Mouse (Mus musculus): ENCODE data around the gene Rhd.
"Not testable (repeated sequence)": the region's sequence is repeated elsewhere in the genome, so short reads cannot be mapped to it uniquely, and the experiment has no call there.

Gene Rhd

DNA sequence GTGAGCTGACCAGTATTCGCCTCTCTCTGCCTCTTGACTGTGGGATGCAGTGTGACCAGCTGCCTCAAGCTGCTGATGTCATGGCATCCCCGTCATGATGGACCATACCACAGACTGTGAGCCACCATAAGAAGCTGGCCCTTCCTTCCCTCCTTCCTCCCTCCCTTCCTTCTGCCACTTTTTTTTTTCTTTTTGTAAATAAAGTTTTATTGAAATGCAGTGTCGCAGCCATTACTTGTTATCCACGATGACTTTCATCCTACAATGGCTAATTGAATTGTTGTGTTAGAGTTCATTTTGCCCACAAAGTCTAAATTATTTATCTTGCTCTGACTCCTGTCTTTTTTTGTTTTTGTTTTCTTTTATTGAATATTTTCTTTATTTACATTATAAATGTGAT, 5.8 kb upstream of the Rhd start:
- no peak for DNase-seq

- peak; percentile 62 for DNase-seq
Measured at GRCm38 (mm10) chr4:134861884-134862283, 2.5 kb upstream of the Rhd start.

DNA sequence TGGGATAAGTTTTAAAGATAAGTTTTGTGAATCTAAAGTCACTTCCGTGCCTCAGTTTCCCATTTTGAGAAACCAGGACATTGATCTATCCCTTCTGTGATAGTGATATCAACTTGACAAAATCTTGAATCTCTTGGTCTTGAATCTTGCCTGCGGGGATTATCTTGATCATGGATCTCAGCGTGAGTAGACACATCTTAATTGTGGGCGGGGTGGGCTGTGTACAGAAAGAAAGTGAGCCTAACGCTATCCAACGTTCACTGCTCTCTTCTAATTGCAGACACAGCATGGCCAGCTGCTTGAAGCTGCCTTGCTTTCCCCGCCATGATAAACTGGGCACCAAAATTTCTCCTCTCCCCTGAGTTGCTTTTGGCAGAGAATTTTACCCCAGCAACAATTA, 1.3 kb upstream of the Rhd start:
- DNase-seq = no peak

- DNase-seq = no peak
Measured at GRCm38 (mm10) chr4:134865340-134865739, 1.0 kb downstream of the Rhd start.

DNA sequence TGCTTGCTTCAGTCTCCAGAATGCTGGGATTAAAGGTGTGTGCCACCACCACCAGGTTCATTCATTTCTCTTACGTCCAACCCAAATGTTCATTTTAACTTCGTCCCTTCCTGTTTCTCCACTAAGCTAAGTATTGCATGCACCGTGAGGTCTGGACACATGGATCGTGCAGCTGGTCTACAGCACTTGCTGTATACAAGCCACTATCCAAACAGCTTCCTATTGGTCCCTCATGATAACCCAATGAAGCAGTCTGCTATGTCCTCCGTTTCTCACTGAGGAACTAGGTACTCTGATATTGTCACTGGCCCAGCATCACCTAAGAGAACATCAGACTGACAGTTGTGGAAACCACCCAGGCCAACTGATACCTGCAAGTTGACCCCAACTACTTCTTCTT, 1.5 kb downstream of the Rhd start:
- no peak for DNase-seq

GRCm38 (mm10) chr4:134867213-134867612, 2.9 kb downstream of the Rhd start:
- DNase-seq = no peak

- no peak for DNase-seq
Measured at GRCm38 (mm10) chr4:134867661-134868060, 3.3 kb downstream of the Rhd start.

DNA sequence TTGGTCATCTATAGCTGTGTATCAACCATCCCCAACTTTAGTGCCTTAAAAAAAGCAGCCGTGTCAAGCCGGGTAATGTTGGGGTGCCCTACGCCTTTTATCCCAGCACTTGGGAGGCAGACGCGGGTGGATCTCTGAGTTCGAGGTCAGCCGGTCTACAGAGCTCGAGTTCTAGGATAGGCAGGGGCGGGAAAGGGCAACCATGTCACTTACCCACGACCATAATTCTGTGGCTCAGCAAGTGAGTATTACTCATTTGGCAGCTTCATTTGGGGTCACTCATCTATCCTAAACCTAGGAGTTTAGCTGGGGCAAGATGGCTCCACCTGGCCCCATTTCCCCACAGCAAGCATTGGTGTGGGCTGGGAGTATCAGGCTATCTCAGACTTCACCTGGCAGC, 3.7 kb downstream of the Rhd start:
- DNase-seq = no peak

- DNase-seq = no peak
Measured at GRCm38 (mm10) chr4:134868490-134868889, 4.2 kb downstream of the Rhd start.

DNA sequence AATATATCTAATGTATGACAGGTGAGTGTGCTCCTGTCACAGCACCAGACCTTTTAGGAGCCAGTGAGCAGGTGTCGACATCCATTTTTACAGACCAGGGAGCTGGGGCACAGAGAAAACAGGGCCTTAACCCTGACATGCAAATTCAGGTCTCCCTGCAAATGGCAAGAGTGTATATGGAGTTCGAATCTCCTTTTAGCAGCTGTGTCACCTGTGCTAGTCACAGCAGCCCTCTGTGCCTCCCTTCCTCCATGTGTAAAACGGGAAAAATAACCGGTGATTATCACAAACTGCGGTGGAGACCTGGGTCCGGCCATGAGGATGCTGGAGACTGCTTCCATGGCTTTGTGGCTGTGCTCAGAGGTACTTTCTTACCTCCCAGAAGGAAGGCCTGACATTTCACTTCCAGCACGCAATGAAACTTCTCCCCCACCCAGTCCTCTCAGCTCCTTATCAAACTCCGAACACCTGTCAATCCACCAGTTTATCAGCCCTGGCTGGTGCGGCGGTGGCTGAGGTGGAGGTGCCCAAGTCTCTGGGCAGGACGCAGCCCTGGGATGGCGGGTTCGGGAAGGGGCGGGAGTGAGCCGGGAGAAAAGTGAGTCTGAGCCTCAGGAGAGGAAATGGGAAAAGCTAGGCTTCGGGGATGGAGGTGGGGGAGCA, 4.9 kb downstream of the Rhd start:
- DNase-seq = no peak

- no peak for DNase-seq
Measured at GRCm38 (mm10) chr4:134869815-134870375, 5.6 kb downstream of the Rhd start.

- DNase-seq = no peak
Measured at GRCm38 (mm10) chr4:134871477-134871876, 7.1 kb downstream of the Rhd start.

DNA sequence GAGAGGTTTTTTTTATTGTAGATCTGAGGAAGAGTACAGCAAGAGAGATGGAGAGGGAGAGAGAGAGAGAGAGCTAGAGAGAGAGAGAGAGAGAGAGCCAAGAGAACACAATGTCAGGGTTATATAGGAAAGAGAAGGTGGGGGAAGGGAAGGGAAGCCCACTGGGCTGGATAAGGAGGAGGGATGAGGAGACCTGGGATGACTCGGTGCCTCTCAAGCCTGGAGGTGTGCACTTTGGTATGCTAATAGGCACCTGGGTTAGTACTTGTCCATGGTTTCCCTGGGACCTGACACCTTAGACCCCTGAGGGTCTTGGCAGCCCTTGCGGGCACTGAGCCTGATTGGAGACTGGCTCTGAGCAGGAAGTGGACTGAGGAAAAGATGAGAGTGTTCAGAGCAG, 7.6 kb downstream of the Rhd start:
- no peak for DNase-seq

DNA sequence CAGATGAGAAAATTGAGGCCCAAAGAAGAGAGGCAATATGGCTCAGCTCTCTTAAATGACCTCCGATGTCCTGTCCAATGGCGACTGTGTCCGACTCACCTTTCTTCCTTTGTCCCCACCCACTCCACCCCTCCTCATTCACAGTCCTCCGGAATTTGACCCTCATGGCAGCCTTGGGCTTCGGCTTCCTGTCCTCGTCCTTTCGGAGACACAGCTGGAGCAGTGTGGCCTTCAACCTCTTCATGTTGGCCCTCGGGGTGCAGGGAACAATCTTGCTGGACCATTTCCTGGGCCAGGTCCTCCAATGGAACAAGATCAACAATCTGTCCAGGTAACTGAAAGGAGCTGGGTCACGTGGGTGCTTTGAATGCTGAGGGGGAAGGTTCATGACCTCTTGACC, 11.8 kb downstream of the Rhd start:
- DNase-seq = no peak

GRCm38 (mm10) chr4:134879410-134879981, 15.2 kb downstream of the Rhd start:
- peak; percentile 86 for DNase-seq

GRCm38 (mm10) chr4:134880041-134880440, 15.7 kb downstream of the Rhd start:
- DNase-seq = no peak

GRCm38 (mm10) chr4:134883266-134883665, 18.9 kb downstream of the Rhd start:
- peak; percentile 33 for DNase-seq

- no peak for DNase-seq
Measured at GRCm38 (mm10) chr4:134883808-134884207, 19.5 kb downstream of the Rhd start.

- no peak for DNase-seq
Measured at GRCm38 (mm10) chr4:134884364-134884763, 20.0 kb downstream of the Rhd start.

DNA sequence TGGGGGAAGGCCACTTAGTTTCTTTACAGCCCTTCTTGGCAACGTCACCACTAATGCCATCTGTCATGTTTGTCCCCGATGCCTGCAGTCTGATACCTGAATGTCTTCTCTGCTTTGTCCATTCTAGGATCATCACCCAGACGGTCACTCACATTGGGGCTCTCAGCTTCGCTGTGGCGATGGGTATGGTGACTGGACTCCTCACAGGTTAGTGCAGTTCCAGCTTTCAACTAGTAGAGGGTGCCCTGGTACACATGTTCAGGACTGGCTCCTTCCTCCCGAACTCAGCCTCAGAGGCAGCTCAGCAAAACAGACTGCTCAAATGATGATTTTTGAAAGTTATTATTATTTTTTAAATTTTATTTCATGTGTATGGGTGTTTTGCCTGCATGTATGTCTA, 27.8 kb downstream of the Rhd start:
- peak; percentile 68 for DNase-seq

DNA sequence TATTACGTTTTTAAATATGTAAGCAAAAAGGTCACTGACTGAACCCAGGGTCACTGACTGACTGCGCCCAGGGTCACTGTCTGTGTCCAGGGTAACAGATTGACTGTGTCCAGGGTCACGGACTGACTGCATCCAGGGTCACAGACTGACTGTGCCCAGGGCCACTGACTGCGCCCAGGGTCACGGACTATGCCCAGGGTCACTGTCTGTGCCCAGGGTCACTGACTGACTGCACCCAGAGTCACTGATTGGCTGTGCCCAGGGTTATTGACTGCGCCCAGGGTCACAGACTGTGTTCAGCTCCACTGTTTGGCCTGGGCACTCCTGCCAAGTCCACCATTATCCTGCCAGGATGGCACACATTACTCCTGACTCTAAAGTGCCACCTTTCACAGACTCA, 32.9 kb downstream of the Rhd start:
- no peak for DNase-seq

GRCm38 (mm10) chr4:134901126-134901525, 36.8 kb downstream of the Rhd start:
- no peak for DNase-seq

DNA sequence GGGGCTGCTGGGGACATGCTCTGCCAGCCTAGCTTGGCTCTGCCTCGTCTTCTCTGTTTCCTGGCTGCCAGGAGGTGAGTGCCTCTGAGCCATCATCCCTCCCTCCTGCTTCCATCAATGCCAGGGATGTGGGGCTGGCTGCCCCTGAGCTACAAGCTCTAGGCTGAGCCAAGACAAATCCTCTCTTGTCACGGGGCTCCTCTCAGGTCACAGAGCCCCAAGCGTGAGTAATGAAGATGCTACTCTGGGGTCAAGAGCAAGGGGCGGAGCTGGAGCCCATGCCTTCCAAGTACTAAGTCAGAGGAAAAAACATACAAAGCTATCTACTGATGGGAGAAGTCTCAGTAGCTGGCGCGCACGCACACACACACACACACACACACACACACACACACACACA, 38.7 kb downstream of the Rhd start:
- no peak for DNase-seq

GRCm38 (mm10) chr4:134911406-134911805, 47.1 kb downstream of the Rhd start:
- DNase-seq = not testable (repeated sequence)

- DNase-seq = peak; percentile 65
Measured at GRCm38 (mm10) chr4:134913413-134913812, 49.1 kb downstream of the Rhd start.

Measured in kidney, postnatal 14 days (tissue).